Mouse (Mus musculus) ES-E14 (cell line): ENCODE measurements around the gene Ttc39d. TPM values are rescaled to one million over a fixed set of nuclear protein-coding genes. Genes with fewer than 3 reads are reported as not detected.
"Not testable (repeated sequence)": the region's sequence is repeated elsewhere in the genome, so short reads cannot be mapped to it uniquely, and the experiment has no call there.

Experiments used
- DNase-seq: peaks from one replicate; pipeline ENCODE4 v3.0.0-alpha.2; 2013; ENCODE audit warnings: low read depth, low spot score
- H3K27ac ChIP-seq: 2 replicates; pipeline ENCODE4 v1.5.1; 2012; ENCODE audit warnings: low read depth, mild to moderate bottlenecking, low read length, moderate library complexity, mixed read lengths; ENCODE audit not compliant: poor library complexity, insufficient read depth, severe bottlenecking
- H3K36me3 ChIP-seq: 2 replicates; pipeline ENCODE4 v1.6.1; 2012; ENCODE audit warnings: mild to moderate bottlenecking, low read length, moderate library complexity, mixed read lengths; ENCODE audit not compliant: control insufficient read depth, poor library complexity, insufficient read depth, severe bottlenecking
- H3K4me1 ChIP-seq, 2 experiments: fragments of 150-350 bp in 1 of 2; sonication (generic) in 1 of 2; 2 replicates each; pipeline ENCODE4 v1.6.1; 2012; ENCODE audit warnings: low read length in 2 of 2, mild to moderate bottlenecking in 1 of 2, mixed read lengths in 1 of 2; ENCODE audit not compliant: control insufficient read depth in 2 of 2, insufficient read depth in 2 of 2, poor library complexity in 1 of 2
- H3K4me3 ChIP-seq, 2 experiments: fragments of 150-350 bp in 1 of 2; sonication (generic) in 1 of 2; 2 replicates each; pipeline ENCODE4 v1.5.1; 2012; ENCODE audit warnings: low read length in 2 of 2, low read depth in 1 of 2, mild to moderate bottlenecking in 1 of 2, mixed read lengths in 1 of 2; ENCODE audit not compliant: insufficient read depth in 1 of 2, poor library complexity in 1 of 2, severe bottlenecking in 1 of 2
- H3K9ac ChIP-seq: 2 replicates; pipeline ENCODE4 v1.6.1; 2012; ENCODE audit warnings: low read depth, mild to moderate bottlenecking, low read length, mixed read lengths; ENCODE audit not compliant: poor library complexity, insufficient read depth, severe bottlenecking
- H3K9me3 ChIP-seq: fragments of 150-350 bp; sonication (generic); 2 replicates; pipeline ENCODE4 v1.6.1; 2012; ENCODE audit warnings: low read depth, mild to moderate bottlenecking, low read length; ENCODE audit not compliant: control insufficient read depth, insufficient read depth
- CHD2 ChIP-seq: IDR thresholded peaks from 2 replicates; pipeline ENCODE4 v1.6.1; 2014; ENCODE audit warnings: mild to moderate bottlenecking, low read depth, low read length, inconsistent platforms
- HCFC1 ChIP-seq: IDR thresholded peaks from 2 replicates; pipeline ENCODE4 v1.6.1; 2012; ENCODE audit warnings: low read length, inconsistent platforms, borderline replicate concordance; ENCODE audit not compliant: insufficient read depth
- MAFK ChIP-seq: IDR thresholded peaks from 2 replicates; pipeline ENCODE4 v1.6.1; 2014; ENCODE audit warnings: mild to moderate bottlenecking, low read depth, low read length, inconsistent platforms; ENCODE audit not compliant: insufficient read depth
- ZC3H11A ChIP-seq: IDR thresholded peaks from 2 replicates; pipeline ENCODE4 v1.6.1; 2012; ENCODE audit warnings: low read depth, mild to moderate bottlenecking, inconsistent platforms, low read length, borderline replicate concordance
- ZNF384 ChIP-seq: IDR thresholded peaks from 2 replicates; pipeline ENCODE4 v1.6.1; 2012; ENCODE audit warnings: low read depth, low read length, inconsistent platforms
- in situ Hi-C, 2 experiments: fragments of 600-800 bp; cut with MboI; formaldehyde crosslinking; loops; one replicate each; pipeline ENCODE4 v1.15.1; 2025; ENCODE audit warnings: low sequenced_read_pairs in 2 of 2, inconsistent platforms in 1 of 2; ENCODE audit not compliant: unreplicated experiment in 2 of 2
- total RNA-seq: library from RNA; depleted of rRNA; stranded (reverse); fragments of 300-350 nt; gene quantifications from 2 replicates; pipeline ENCODE4 v1.2.3, GENCODE M21; 2012

Gene Ttc39d
- total RNA-seq, 1 experiment: 0.09 TPM

GRCm38 (mm10) chr17:80175386-80175739, 31.9 kb upstream of the Ttc39d start:
- no peak for DNase-seq
- Histone ChIP-seq H3K9ac (no peak overlapping the region), H3K4me3 (no peak overlapping the region), H3K9me3 (no peaks in the 10 kb centered on the region), H3K36me3 (no peaks in the 10 kb centered on the region; the same call in 1 of the 2 replicates), H3K4me1 (peaks cover 0 to 3% of the 10 kb centered on the region in 2 experiments; a peak in 2 of 4 replicates), H3K27ac (no peak overlapping the region)
- TF ChIP-seq HCFC1 (no peak), ZNF384 (no peak), CHD2 (no peak), ZC3H11A (no peak), MAFK (no peak)
- in situ Hi-C loops: no loop called here

- in situ Hi-C loops: no loop called here
- no peak overlapping the region for H3K27ac ChIP-seq
These were observed 31.3 kb upstream of the Ttc39d start for GRCm38 (mm10) chr17:80175966-80176365.

GRCm38 (mm10) chr17:80178846-80179245, 28.4 kb upstream of the Ttc39d start:
- DNase-seq, H3K4me1 ChIP-seq, H3K4me3 ChIP-seq, H3K9ac ChIP-seq, in situ Hi-C loops, H3K36me3 ChIP-seq, H3K9me3 ChIP-seq, H3K27ac ChIP-seq: not testable (repeated sequence)

More at GRCm38 (mm10) chr17:80175966-80176365, 31.3 kb upstream of the Ttc39d start:
- peaks cover 0 to 3% of the 10 kb centered on the region in 2 experiments; a peak in 2 of 4 replicates for H3K4me1 ChIP-seq
- no peak for DNase-seq
- TF ChIP-seq ZC3H11A (no peak), CHD2 (no peak), HCFC1 (no peak), ZNF384 (no peak), MAFK (no peak)
- no peaks in the 10 kb centered on the region; the same call in 1 of the 2 replicates for H3K36me3 ChIP-seq
- H3K9me3 ChIP-seq: no peaks in the 10 kb centered on the region
- no peak overlapping the region for H3K4me3 ChIP-seq
- H3K9ac ChIP-seq: no peak overlapping the region

- H3K4me3 ChIP-seq: no peak overlapping the region
- no peaks in the 10 kb centered on the region for H3K9me3 ChIP-seq
- H3K9ac ChIP-seq: no peak overlapping the region
- TF ChIP-seq HCFC1 (no peak), MAFK (no peak), CHD2 (no peak), ZC3H11A (peak; percentile 91), ZNF384 (no peak)
- H3K36me3 ChIP-seq: no peaks in the 10 kb centered on the region
- DNase-seq: peak; percentile 72
- in situ Hi-C loops: loop anchor here (10.0 kb wide), 2 partner anchors 135 to 165 kb away; no protein-coding TSS in a partner anchor
- no peak overlapping the region for H3K27ac ChIP-seq
- peaks cover 0 to 3% of the 10 kb centered on the region in 2 experiments; a peak in 3 of 4 replicates for H3K4me1 ChIP-seq
These were observed 27.3 kb upstream of the Ttc39d start for GRCm38 (mm10) chr17:80179959-80180358.

- DNase-seq: no peak
- Histone ChIP-seq H3K9ac (no peak overlapping the region), H3K4me3 (no peak overlapping the region), H3K9me3 (no peaks in the 10 kb centered on the region), H3K36me3 (no peaks in the 10 kb centered on the region), H3K27ac (no peak overlapping the region), H3K4me1 (peaks cover 0 to 2% of the 10 kb centered on the region in 2 experiments; a peak in 2 of 4 replicates)
- in situ Hi-C loops: loop anchor here (10.0 kb wide), 2 partner anchors 136 to 166 kb away; no protein-coding TSS in a partner anchor
- no peak for TF ChIP-seq HCFC1
- TF ChIP-seq MAFK: no peak
- no peak for TF ChIP-seq ZC3H11A
- TF ChIP-seq CHD2: no peak
- no peak for TF ChIP-seq ZNF384
These were observed 26.8 kb upstream of the Ttc39d start for GRCm38 (mm10) chr17:80180468-80180867.
